Mouse (Mus musculus): ENCODE results near the gene Rfc2.

The Rfc2 gene

DNA sequence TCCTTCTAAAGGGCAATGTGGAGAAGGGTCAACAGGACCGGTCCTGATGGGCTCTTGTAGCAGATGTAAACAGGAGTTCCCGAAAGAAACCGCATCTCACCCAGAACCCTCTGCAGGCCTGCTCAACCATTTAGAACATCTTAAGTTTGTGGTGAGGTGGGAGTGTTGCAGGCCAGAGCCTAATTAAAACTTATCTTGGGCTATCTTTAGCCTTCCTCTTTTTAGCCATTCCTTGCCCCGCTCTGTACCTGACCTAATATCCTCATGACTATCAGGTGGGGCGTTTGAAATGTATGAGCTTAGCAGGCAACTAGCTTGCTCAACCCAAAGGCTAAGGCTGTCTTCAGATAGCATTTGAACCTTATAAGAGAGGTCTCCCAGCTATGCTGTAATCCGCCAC is 15.5 kb upstream of the Rfc2 start:
- no peak for DNase-seq (ENCODE audit: low spot score in 2 of 2)

DNA sequence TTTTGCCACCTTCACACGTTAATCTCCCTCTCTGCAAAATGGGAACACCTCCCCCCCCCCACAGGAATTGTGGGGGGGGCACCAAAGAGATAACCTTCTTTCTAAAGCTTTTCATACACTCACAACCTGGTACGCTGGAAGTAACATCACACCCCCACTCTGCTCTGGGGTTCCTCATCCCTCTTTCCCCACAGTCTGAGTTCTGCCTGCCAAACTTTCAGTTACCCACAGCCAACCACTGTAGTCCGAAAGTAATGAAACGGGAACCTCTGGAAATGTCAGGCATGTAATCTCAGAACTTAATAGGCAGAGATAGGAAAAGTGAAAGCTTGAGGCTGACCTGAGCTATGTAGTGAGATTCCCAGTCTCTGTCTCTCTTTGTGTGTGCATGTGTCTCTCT is 13.7 kb upstream of the Rfc2 start:
- no peak for DNase-seq (ENCODE audit: low spot score in 2 of 2)

DNA sequence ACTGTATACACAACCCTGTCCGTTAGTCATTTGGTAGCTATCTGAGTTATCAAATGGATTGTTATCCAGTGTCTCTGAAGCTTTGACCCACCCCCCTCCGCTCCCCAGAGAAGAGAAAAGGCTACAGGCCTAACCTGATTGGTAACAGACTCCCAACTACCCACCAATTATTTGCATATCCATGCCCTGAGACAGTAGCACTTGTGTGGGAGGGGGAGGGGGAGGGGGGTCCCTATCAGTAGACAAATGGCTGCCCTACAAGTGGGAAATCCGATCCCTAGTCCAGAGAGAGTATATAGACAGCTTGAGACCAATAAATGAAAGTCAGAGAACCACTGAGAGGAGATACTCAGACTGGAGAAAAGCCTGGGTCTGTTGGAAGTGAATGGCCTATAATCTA is 13.1 kb upstream of the Rfc2 start:
- no peak for DNase-seq (ENCODE audit: low spot score in 2 of 2)

DNA sequence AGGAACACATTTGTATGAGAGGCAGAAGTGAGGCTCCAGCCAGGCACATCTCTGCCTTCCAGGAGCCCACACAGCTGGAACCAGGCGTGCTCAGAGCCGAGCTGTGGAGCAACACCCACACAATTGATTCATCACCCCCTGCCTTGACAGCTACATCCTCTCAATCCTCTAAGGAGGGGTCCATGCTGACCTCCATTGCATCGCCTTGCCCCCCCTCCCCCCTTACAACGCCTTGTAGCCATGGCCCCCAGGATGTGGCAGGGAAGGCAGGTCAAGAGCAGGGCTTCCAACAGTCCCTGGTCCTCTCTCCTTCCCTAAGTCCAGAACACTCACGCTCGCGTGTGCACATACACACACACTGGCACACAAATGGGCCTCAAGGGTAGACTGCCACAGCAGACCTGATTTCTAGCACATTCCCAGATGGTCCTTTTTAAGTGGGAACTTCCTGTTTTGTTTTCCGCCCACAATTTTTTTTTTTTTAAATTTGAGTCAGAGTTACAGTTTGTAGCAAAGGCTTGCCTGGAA is 12.1 kb upstream of the Rfc2 start:
- peak in 1 of 2 experiments; percentile 48 for DNase-seq (ENCODE audit: low spot score in 2 of 2)

DNA sequence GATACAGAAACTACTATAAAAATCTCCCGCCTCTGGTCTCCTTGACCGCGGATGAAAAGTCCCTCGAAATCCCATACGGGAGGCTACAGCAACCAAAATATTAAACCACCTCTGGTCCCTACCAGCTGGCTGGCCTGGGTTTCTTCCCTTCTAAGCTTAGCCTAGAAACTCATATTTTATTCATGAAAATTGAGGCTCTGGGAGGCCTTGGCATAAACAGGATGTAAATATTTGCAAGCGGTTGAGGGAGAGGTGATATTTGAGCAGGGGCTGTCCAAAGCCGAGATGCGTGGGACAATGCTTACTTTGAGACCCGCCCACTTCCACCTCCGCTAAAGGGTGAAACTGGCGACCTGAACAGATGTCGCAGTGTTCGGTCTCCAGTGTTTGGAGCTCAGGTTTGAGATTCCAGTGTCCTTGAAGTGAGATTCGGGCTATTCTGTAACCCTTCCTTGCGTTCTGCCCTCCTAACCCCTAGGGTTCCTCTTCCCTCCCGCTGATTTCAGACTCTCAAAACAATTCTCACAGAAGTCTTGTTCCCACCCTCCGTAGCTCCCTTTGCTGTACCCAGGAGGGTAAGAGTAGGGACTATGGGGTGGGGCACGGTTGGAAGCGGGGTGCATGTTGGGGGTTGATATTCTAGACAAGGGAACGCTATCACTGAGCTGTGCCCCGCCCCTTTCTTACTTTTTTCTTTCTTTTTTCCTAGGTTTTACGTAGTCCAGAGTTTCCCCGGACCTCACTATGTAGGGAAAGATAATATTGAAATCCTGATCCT is 9.2 kb upstream of the Rfc2 start:
- peak; percentile 73 to 76 for DNase-seq (ENCODE audit: low spot score in 2 of 2)

DNA sequence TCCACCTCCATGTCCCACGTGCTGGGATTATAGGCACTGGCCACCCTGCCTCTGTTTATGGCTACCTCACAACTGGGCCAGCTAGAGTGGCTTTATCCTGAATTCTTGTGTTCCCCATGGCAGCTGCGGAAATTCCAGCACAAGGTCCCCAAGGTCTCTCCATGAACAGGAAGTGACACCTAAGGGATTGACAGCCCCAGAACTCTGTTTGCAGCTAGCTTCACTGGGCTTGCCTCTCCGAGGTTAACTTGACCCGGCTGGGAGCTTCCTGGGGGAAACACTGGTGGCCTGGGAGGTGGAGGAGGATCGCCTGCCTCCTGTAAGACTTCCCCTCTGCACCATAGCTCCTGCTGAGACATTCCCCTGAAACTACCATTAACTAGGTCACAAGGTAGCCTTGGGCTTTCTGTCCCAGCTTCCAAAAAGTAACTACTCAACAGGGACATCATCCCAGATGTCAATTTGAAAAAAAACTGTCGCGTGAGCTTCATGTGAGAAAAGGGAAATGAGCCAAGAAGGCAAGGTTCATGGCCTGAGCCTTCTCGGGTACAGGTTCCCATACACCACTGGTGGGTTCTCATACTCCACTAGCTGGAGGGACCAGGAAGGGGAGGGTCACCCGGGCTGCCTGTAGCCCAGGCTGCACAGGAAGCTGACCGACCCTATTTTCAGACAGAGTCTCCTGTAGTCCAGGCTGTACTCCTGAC is 8.5 kb upstream of the Rfc2 start:
- DNase-seq (ENCODE audit: low spot score in 2 of 2), result peak in 1 of 2 experiments; percentile 57

DNA sequence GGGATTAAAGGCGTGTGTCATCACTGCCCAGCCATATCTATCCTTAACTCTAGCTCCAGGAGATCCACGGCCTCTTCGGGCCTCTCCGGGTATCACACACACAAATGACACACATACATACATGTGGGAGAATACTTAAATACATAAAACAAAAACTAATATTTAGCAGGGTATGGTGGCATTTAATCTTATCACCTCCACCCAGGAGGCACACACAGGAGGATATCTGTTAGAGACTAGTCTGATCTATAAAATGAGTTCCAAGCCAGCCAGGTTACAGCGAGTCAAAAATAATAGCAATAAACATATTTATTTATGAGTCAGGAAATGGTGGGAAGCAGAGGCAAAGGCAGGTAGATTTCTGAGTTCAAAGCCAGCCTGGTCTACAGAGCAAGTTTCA is 5.3 kb upstream of the Rfc2 start:
- no peak for DNase-seq (ENCODE audit: low spot score in 2 of 2)

DNA sequence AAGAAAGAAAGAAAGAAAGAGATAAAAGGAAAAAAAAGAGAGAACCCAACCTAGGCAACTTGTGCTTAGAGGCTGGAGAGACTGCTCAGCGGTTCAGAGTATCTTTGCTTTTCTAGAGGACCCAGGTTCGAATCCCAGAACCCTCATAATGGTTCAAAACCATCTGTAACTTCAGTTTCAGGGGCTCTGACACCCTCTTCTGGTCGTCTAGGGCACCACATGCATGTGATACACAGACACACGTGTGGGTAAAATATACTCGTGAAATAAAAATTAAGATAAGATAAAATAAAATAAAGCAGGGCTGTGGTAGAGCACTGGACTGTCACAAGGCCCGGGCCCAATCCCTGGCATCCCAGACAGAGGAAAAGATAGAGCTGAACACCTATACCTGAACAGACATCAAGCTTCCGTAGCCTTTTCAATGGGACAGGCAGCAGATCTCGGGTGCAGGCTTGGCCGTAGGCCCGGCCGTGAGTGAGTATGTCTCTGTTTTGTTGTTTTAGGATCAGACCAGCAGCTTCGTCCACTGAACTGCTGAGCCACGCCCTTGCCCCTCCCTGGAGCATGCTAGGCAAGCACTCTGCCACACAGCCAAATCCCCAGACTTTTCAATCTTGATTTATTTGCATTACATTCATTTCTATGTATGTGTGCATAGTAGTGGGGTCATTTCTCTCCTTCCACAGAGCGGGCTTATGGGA is 4.5 kb upstream of the Rfc2 start:
- no peak for DNase-seq (ENCODE audit: low spot score in 2 of 2)

DNA sequence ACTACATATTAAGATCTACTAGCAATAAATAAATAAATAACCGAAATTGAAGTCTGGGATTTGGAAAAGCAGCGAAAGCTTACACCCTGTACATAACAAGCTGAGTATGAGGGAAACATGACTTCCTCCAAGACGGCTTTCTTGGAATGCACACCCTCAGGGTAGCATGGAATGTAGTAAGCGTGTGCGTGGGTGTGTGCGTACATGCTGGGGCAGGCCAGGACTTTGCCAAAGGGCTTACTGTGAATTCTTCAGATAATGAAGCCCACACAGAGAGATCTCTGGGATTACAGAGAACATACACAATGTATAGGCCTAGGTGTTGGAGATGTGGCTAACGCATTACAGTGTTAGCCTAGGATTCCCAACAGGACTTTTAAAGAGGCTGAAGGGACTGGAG is 3.6 kb upstream of the Rfc2 start:
- DNase-seq (ENCODE audit: low spot score in 2 of 2), result no peak

DNA sequence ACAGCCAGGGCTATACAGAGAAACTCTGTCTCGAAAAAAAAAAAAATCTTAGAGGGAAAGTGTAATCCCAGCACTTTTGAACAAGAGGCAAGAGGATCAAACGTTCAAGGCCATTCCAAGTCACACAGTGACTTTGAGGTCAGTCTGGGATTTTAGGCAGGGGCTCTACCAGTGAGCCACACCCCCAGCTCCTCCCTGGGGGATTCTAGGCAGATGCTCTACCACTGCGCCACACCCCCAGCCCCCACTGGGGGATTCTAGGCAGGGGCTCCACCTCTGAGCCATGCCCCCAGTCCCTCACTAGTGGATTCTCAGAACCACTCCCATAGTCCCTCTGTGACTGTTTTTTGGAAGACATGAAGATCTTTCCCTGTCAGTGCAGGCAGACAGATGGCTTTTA is 2.0 kb upstream of the Rfc2 start:
- no peak for DNase-seq (ENCODE audit: low spot score in 2 of 2)

DNA sequence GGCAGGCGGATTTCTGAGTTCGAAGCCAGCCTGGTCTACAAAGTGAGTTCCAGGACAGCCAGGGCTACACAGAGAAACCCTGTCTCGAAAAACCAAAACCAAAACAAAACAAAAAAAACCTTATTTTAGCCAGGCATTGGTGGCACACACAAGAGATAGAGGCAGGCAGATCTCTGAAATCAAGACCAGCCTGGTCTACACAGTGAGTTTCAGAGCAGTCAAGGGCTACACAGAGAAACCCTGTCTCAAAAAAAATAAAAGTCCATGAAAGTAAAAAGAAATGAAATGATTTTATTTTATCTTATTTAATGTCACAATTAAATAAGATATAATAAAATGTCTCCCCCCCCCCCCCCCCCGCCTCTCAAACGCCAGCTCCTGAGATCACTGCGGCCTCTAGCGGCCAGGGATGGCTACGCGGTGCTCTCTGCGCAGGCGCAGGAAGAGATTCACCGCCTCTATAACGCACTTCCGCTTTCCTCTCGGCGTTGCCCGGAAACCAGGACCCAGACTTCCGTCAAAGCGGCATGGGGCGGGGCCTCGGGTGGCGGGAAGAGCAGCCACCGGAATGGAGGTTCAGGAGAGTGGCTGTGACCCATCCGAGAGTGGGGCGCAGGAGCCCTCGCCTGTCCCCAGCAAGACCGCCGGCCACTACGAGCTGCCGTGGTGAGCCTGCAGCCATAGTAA is 1.2 kb downstream of the Rfc2 start:
- DNase-seq (ENCODE audit: low spot score in 2 of 2), result peak; percentile 94 to 97

DNA sequence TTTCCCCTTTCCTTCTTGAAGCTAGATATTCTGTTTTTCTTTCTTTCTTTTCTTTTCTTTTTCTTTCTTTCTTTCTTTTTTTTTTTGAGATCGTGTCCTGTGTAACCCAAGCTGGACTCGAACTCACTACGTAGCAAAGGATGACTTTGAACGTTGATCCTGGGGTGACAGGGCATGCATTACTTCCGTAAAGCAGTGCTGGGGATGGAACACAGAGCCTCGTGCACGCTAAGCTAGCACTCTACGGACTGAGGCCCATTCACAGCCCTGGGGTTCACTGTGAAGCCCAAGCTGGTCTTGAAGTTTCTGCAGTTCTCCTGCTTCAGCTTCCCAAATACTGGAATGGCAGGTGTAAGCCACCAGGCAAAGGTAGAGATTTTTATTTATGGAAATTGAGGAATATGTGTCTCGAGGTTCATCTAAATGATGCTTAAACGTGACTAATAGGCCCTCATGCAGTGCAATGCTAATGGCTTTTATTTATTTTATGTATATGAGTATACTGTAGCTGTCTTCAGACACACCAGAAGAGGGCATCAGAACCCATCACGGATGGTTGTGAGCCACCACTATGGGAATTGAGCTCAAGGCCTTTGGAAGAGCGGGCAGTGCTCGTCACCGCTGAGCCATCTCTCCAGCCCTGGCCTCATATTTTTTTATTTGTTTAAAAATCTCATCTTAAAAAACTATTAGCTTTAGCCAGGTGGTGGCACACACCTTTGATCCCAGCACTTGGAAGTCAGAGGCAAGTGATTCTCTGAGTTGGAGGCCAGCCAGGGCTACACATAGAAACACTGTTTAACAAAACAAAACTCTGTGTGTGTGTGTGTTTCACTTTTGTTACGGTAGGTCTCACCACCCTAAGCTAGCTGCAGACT is 2.1 kb downstream of the Rfc2 start:
- DNase-seq (ENCODE audit: low spot score in 2 of 2), result no peak

DNA sequence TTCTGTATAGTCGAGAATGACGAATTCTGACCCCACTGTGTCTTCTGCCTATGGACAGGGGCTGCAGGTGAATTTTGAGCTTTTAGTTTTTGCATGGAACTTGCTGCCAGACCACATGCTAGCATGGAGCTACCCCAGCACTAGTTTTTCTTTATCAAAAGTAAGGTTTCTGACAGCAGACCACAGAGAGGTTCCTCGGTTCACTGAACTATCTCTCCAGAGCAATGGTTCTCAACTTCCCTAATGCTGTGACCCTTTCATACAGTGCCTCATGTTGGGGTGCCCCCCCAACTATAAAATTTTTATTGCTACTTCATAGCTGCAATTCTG is 2.7 kb downstream of the Rfc2 start:
- DNase-seq (ENCODE audit: low spot score in 2 of 2), result no peak

DNA sequence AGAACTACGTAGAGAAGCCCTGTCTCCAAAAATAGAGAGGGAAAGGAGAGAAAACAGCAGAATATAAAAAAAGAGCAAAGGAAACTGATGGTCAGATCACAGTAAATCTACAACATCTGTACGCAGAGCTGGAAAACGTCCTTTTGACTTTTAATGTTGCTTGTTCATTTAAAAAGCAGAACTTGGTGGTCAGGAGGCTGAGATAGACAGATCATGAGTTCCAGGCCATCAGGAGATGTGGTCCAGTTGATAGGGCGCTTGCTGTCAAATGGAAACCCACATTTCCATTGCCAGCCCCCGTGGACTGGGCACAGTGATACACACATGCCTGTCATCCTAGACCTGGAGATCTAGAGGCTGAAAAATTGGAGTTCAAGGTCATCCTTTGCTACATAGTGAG is 3.6 kb downstream of the Rfc2 start:
- no peak for DNase-seq (ENCODE audit: low spot score in 2 of 2)

DNA sequence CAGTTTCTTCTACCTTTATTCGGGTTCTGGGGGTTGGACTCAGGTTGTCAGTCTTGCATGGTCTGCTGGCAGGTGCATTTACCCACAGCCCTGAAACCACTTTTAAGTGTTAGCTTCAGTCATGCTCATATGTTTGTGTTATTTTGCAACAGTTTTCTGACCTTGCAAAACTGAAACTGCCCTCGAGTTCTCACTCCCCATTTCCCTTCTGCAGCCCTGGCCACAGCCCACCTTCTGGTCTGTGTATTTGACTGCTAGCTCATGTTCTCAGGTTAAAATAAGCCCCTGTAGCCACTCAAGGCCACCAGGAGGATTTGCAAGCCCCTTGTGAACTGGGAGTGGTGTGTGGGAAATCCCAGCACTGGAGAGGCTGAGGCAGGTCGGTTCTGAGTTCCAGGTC is 8.7 kb downstream of the Rfc2 start:
- DNase-seq (ENCODE audit: low spot score in 2 of 2), result no peak

DNA sequence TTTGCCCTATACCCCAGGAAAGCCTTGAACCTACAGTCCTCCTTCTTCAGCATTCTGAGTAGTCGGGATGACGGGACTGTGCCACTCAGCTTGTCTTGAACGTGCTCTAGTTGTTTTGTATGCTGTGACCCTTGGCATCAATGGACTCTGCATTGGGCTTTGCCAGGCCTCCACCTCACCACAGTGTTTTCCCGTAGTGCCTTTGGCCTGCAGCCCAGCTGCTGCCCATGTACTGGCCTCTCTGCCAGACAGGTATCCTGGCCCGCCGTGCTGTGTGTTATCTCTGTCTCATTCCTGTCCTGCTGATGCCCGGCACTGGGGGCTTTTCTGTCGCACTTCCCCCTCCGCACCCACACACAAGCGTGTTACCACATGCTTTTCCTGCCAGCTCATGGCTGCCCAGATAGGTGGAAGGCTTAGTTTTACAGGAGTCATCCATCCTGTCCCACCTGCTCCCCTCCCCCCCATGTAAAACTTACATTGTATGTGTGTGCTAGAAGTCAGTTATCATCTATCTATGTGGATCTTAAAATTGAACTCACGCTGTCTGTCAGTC is 10.9 kb downstream of the Rfc2 start:
- DNase-seq (ENCODE audit: low spot score in 2 of 2), result peak in 1 of 2 experiments; percentile 39

DNA sequence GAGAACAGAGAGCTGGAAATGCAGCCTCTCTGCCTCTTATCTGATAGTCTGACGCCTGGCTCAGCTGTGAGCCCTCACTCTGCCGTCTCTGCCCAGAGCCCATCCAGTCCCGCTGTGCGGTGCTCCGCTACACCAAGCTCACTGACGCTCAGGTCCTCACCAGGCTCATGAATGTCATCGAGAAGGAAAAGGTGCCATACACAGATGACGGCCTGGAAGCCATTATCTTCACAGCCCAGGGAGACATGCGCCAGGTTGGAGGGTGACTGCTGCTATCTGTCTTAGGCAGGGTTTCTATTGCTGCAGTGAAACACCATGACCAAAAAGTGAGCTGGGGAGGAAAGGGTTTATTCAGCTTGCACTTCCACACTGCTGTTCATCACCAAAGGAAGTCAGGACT is 11.9 kb downstream of the Rfc2 start:
- DNase-seq (ENCODE audit: low spot score in 2 of 2), result no peak

DNA sequence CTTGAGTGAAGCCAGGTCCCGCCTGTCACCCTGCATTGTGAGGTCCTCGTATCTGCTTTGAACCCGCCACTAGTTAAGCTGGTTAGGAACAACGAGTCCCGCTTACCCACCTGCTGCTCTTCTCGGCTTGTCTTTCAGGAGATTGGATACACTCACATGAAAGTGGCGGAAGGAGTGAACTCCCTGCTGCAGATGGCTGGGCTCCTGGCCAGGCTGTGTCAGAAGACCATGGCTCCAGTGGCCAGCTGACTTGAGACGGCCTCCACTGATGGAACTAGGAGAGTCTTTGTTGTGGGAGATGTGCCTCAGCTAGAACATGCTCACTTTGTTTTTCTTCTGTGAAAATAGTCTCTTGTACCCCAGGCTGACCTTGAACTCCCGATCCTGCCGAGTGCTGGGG is 16.5 kb downstream of the Rfc2 start:
- DNase-seq (ENCODE audit: low spot score in 2 of 2), result peak in 1 of 2 experiments; percentile 36

DNA sequence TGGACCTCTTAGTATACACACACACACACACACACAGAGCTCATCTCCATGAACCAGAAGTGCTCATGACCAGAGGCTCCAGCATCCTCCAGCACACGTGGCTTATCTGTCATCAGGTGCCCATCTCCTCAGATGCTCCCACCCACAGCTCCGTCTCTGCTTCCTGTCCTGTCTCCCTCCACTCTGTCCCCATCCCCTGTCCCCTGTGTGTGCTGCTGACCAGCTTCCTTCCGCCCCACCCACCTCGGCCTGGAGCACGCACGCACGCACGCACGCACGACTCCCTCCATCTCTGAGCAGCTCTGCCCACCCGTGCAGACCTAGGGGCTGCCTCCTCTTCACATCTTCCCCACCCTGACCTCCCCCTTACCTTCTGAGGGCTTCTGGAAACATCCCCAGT is 23.2 kb downstream of the Rfc2 start:
- DNase-seq (ENCODE audit: low spot score in 2 of 2), result no peak

DNA sequence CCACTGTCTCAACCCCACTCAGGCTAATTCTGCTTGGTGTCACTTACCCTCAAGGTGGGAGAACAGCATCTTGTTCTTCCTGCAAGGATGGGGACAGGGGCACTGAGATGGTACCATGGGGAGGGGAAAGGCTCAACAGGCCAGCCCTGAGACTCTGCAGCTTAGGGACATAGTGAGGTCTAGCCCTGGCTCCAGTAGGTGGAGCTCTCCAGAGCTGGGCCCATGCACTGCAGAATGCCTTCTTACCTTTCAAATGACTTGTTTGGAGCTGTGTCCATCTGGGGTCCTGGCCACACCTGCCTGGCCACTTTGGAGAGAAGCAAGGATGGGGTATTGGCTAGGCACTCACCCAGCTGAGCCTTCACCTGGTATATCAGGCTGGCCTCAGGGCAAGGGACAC is 25.1 kb downstream of the Rfc2 start:
- no peak for DNase-seq (ENCODE audit: low spot score in 2 of 2)

DNA sequence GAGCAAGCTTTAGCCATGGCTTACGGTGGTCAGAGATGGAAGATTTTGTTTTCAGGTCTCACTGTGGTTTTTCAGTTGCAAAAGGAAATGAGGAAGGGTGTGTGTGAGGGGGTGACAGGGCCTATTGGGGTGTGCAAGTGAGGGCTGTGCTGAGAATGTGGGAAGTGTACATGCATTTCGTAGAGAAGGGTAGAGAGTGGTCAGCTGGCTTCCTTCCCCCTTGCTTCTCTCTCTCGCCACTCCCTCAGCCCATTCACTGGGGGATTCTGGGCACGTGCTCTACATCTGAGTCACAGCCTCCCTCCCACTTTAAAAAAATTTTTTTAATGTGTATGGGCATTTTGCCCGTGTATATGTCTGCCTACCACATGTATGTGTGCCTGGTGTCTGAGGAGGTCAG is 26.0 kb downstream of the Rfc2 start:
- peak in 1 of 2 experiments; percentile 45 for DNase-seq (ENCODE audit: low spot score in 2 of 2)
